Mouse (Mus musculus) midbrain, embryonic 14.5 days (tissue): ENCODE results near the gene Kcnt2. TPM values are rescaled to one million over a fixed set of nuclear protein-coding genes. Genes with fewer than 3 reads are reported as not detected.

Source experiments
- ATAC-seq: fragments of 200-750 bp; cut with Nextera tagmentation; 2 replicates; pipeline ENCODE4 v1.8.0; 2017; ENCODE audit warnings: moderate number of reproducible peaks, moderate library complexity; ENCODE audit not compliant: low FRiP score, low TSS enrichment
- DNase-seq: peaks from one replicate; pipeline ENCODE4 v3.0.0-alpha.2; 2015
- H3K27ac ChIP-seq: fragments of 300-500 bp; sonication (generic); replicated peaks from 2 replicates; pipeline ENCODE4 v1.5.1; 2014; ENCODE audit warnings: mild to moderate bottlenecking, low read depth, low read length, moderate library complexity
- H3K27me3 ChIP-seq: fragments of 300-500 bp; sonication (generic); 2 replicates; pipeline ENCODE4 v1.6.1; 2014; ENCODE audit warnings: low read length, control low read depth, mixed read lengths; ENCODE audit not compliant: control insufficient read depth, insufficient read depth
- H3K36me3 ChIP-seq: fragments of 300-500 bp; sonication (generic); 2 replicates; pipeline ENCODE4 v1.6.1; 2014; ENCODE audit warnings: low read length, control low read depth; ENCODE audit not compliant: control insufficient read depth, insufficient read depth
- H3K4me1 ChIP-seq: fragments of 300-500 bp; sonication (generic); 2 replicates; pipeline ENCODE4 v1.6.1; 2014; ENCODE audit warnings: mild to moderate bottlenecking, antibody characterized with exemption, low read length, control low read depth; ENCODE audit not compliant: control insufficient read depth, insufficient read depth
- H3K4me2 ChIP-seq: fragments of 300-500 bp; sonication (generic); 2 replicates; pipeline ENCODE4 v1.6.1; 2014; ENCODE audit warnings: mild to moderate bottlenecking, low read length, moderate library complexity
- H3K4me3 ChIP-seq: fragments of 300-500 bp; sonication (generic); replicated peaks from 2 replicates; pipeline ENCODE4 v1.5.1; 2014; ENCODE audit warnings: low read depth, low read length
- H3K9ac ChIP-seq: fragments of 300-500 bp; sonication (generic); replicated peaks from 2 replicates; pipeline ENCODE4 v1.6.1; 2014; ENCODE audit warnings: mild to moderate bottlenecking, low read length, moderate library complexity
- H3K9me3 ChIP-seq: fragments of 300-500 bp; sonication (generic); 2 replicates; pipeline ENCODE4 v1.6.1; 2016; ENCODE audit warnings: low read length, control low read depth, mixed read lengths; ENCODE audit not compliant: control insufficient read depth
- WGBS: fragments of 180-500 bp; shearing (Covaris S2); extraction: QIAGEN DNeasy Blood & Tissue Kit; methylation state at CpG from one replicate; pipeline ENCODE4 v1.1.7; 2014; 5-methylcytosine and 5-hydroxymethylcytosine counted together
- polyA plus RNA-seq: library from polyadenylated mRNA; unstranded; fragments of >200 nt; fragmentation: Nextera tagmentation; extraction: Ambion mirVana; gene quantifications from 2 replicates; pipeline ENCODE4 v1.2.1, GENCODE M21; 2014

Gene Kcnt2
- polyA plus RNA-seq, 1 experiment from 2014 or later, result 2.6 TPM

DNA sequence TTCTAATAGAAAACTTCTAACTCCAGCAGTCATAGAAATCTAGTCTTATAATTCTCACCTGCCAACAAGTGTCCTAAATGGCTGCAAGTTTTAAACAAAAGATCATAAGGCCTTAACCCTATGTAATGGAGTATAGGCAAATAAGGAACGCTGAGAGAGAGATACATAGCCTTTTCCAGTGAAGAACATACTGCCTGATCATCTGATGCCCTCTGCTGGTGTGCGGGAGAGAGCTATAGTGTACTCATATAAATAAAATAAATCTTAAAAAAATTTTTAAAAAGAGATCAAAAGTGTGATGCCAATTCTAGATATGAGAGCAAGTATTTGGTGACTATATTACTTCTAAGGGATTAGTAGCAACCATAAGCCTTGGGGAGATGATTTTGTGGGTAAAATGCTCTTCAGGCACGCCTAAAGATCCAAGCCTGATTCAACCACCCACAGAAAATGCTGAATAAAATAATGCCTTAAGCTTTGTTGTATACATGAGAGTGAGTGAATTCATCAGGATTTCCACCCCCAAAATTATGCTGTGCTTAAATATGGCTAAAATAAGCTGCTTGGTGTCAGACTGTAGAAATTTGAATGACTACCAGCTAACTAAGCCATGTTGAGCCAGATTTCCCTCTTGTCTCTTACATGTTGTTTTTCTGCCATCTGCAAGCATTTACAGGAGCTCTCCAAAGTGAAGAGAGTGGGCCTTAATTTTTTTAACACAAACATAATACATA lies 413.8 kb downstream of the Kcnt2 start:
- Histone ChIP-seq H3K36me3 (no peaks in the 10 kb centered on the region), H3K9me3 (no peaks in the 10 kb centered on the region), H3K4me3 (no peak overlapping the region), H3K27me3 (no peaks in the 10 kb centered on the region), H3K4me2 (no peak overlapping the region), H3K9ac (no peak overlapping the region), H3K27ac (no peak overlapping the region), H3K4me1 (no peaks in the 10 kb centered on the region)
- ATAC-seq (no peak), DNase-seq (peak; percentile 23)
- WGBS, result 62% methylated on average over 3 of the region's 3 CpGs

DNA sequence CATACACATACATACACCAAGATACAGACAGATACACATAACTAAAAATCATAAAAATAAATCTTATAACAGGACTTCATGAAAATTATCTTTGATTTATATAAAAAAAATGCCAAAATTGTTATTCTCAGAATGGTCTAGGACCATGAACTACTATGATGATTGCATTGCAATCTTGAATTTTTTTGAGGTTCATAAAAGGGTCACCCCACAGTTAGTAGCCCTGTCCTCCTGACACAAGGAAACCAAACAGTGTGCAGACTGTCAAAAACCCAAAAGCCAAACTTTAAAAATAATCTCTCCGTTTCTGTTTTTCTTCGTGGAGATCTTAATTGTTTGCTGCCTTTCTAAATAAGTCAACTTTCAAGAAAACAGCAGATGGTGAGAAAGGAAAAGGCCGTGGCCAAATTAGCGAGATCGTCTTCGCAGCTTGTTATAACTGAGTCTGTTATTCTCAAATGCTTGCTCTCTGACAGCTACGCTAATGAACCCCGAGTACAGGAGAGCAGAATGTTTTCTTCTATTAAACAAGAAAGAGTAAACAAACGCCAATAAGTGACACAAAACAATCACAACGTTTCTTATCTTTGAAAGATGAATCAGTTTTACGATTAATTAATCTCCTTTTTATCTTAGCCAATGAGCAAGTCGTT lies 414.9 kb downstream of the Kcnt2 start:
- Histone ChIP-seq H3K27me3 (no peaks in the 10 kb centered on the region), H3K36me3 (no peaks in the 10 kb centered on the region), H3K9me3 (no peaks in the 10 kb centered on the region), H3K9ac (no peak overlapping the region), H3K4me1 (no peaks in the 10 kb centered on the region), H3K4me3 (peak overlapping the region; percentile 21; the same call in 1 of the 2 replicates), H3K4me2 (peak overlapping the region; percentile 41), H3K27ac (no peak overlapping the region)
- no peak for ATAC-seq
- peak; percentile 53 for DNase-seq
- WGBS, result 54% methylated on average over 12 of the region's 12 CpGs

DNA sequence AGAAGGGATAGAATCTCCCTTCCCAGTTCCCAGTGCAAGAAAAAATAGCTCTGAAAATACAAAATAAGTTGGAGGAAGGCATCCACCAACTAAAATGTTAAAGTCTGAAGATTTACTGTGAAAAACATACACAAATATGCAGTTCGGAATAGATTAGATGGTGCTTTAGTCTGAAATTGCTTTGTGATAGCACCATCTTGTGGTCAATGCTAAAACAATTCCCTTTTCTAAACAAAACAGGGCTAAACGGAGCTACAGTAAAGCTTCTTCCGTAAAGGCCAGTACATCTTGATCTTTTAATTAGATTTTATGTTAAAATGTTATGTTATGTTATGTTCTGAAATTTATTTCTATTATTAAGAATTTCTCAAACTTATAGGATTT lies 415.4 kb downstream of the Kcnt2 start:
- Histone ChIP-seq H3K4me2 (peak overlapping the region; percentile 41), H3K4me1 (no peaks in the 10 kb centered on the region), H3K27me3 (no peaks in the 10 kb centered on the region), H3K9me3 (no peaks in the 10 kb centered on the region), H3K36me3 (no peaks in the 10 kb centered on the region), H3K27ac (no peak overlapping the region), H3K9ac (no peak overlapping the region), H3K4me3 (peak overlapping the region; percentile 21; the same call in 1 of the 2 replicates)
- 26% methylated on average over 3 of the region's 3 CpGs for WGBS
- ATAC-seq (peak; percentile 67; the same call in 1 of the 2 replicates), DNase-seq (peak; percentile 78)

Other genes starting within 250 kb of the Kcnt2 start
- 1.1 and 24.1 TPM in 2 replicates for gene Cfh, start 62.4 kb upstream of the Kcnt2 start, polyA plus RNA-seq